In the genomic region with DNA sequence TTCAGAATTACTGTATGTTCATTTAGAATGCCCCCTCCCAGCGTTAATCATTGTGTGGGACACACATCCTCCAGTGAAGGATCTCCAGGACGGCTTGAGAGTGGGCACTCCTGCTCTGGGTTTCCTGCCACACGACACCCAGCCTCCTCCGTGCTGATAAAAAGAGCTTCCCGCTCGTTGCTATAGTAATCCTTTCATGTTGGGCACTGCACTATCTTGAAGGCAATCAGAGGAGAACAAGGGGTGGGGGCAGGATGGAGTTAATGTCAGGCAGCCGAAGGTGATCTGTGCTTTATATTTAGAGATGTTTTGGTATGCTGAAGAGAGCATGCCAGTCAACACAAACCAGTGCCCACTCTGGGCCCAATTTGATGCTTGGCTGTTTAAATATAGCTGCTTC, we compare ENCODE assay signal across 11 mouse cellular contexts.
DNase-seq lines count a peak whose midpoint lies in the region; ATAC-seq and TF ChIP-seq lines count a peak whose summit lies in the region.
"Had no signal": no experiment of that assay in that cellular context is flagged by ENCODE, and none has a peak within 500 bp of the region (broad histone marks: within the 10 kb centered on the region; RNA-seq: fewer than 3 reads in every experiment).

No protein-coding gene starts in this region.

- H3K36me3 ChIP-seq in lung, embryonic 14.5 days (ENCODE audit: insufficient read depth) = no peaks in the 10 kb centered on the region
- H3K36me3 ChIP-seq in forebrain, embryonic 15.5 days = no peaks in the 10 kb centered on the region
- H3K36me3 ChIP-seq: kidney, embryonic 15.5 days; liver, embryonic 12.5 days had no signal

- no peak overlapping the region for H3K27ac ChIP-seq in lung, embryonic 14.5 days (ENCODE audit: low read depth)
- H3K27ac ChIP-seq in forebrain, embryonic 15.5 days (replicated peaks) = peak overlapping the region; percentile 41; the same call in 1 of the 2 replicates
- H3K27ac ChIP-seq: kidney, embryonic 15.5 days; liver, embryonic 12.5 days had no signal

- no peaks in the 10 kb centered on the region for H3K4me1 ChIP-seq in lung, embryonic 14.5 days (ENCODE audit: insufficient read depth)
- H3K4me1 ChIP-seq in forebrain, embryonic 15.5 days = peaks cover 44% of the 10 kb centered on the region
- H3K4me1 ChIP-seq: liver, embryonic 12.5 days had no signal

- 21% methylated on average over 7 of the region's 7 CpGs for WGBS in lung, embryonic 14.5 days
- 13% methylated on average over 7 of the region's 7 CpGs for WGBS in forebrain, embryonic 15.5 days

- H3K9me3 ChIP-seq in lung, embryonic 14.5 days (ENCODE audit: low read depth, low read length) = no peaks in the 10 kb centered on the region
- H3K9me3 ChIP-seq in forebrain, embryonic 15.5 days = no peaks in the 10 kb centered on the region
- H3K9me3 ChIP-seq: kidney, embryonic 15.5 days; liver, embryonic 12.5 days had no signal

- intact Hi-C loops in left cerebral cortex, postnatal 25 days (cut with DNase I) = loop anchor here (1.0 kb wide), 1 partner anchor 16 kb away; no protein-coding TSS in a partner anchor

- TF ChIP-seq CTCF in lung, embryonic 14.5 days (IDR thresholded peaks at IDR 0.05; ENCODE audit: low read depth) = no peak

- ATAC-seq in lung, embryonic 14.5 days (ENCODE audit: insufficient read depth) = no peak
- peak; percentile 53; the same call in 1 of the 2 replicates for ATAC-seq in forebrain, embryonic 15.5 days (replicated peaks)
- ATAC-seq: liver, embryonic 12.5 days had no signal

- H3K4me3 ChIP-seq in lung, embryonic 14.5 days (ENCODE audit: low read depth, low read length) = no peak overlapping the region
- no peak overlapping the region for H3K4me3 ChIP-seq in forebrain, embryonic 15.5 days
- H3K4me3 ChIP-seq: kidney, embryonic 15.5 days; liver, embryonic 12.5 days had no signal

- peak; percentile 20 for DNase-seq in lung, embryonic 14.5 days
- no peak for DNase-seq in lung, adult 18-20 months
- peak; percentile 56 to 87 for DNase-seq in left cerebral cortex, postnatal 25 days (ENCODE audit: low spot score in 2 of 2)
- peak; percentile 37 for DNase-seq in right cerebral cortex, postnatal 14 days
- no peak for DNase-seq in cerebellum, adult 9-11 months
- DNase-seq in cerebellum, adult 18-20 months = no peak
- no peak for DNase-seq in adrenal gland, postnatal 25 days

- no peak overlapping the region for H3K9ac ChIP-seq in lung, embryonic 14.5 days
- no peak overlapping the region for H3K9ac ChIP-seq in forebrain, embryonic 15.5 days (replicated peaks)
- H3K9ac ChIP-seq: kidney, embryonic 15.5 days; liver, embryonic 12.5 days had no signal

- H3K4me2 ChIP-seq in lung, embryonic 14.5 days = no peak overlapping the region
- H3K4me2 ChIP-seq in forebrain, embryonic 15.5 days (replicated peaks) = no peak overlapping the region
- H3K4me2 ChIP-seq: heart, embryonic 11.5 days; kidney, embryonic 15.5 days; liver, embryonic 12.5 days had no signal

- no peaks in the 10 kb centered on the region for H3K27me3 ChIP-seq in lung, embryonic 14.5 days (ENCODE audit: insufficient read depth, low read length)
- H3K27me3 ChIP-seq in forebrain, embryonic 15.5 days = no peaks in the 10 kb centered on the region
- H3K27me3 ChIP-seq: kidney, embryonic 15.5 days; liver, embryonic 12.5 days had no signal

Comparison
In these comparisons a context has a peak if more than half of its experiments do, and no peak if none do; other contexts are left out.
1. DNase-seq: peak in lung, embryonic 14.5 days (single experiment), left cerebral cortex, postnatal 25 days (2 of 2) and right cerebral cortex, postnatal 14 days (single experiment); none in lung, adult 18-20 months (0 of 2), cerebellum, adult 9-11 months (single experiment), cerebellum, adult 18-20 months (0 of 2) and adrenal gland, postnatal 25 days (single experiment).